Mouse (Mus musculus) cortical plate, adult 2 months (tissue): Measurements from ENCODE around the gene Rac1.
A peak's percentile ranks its signal among the peaks of the same experiment; 100 is the strongest.

Experiments used
- CTCF ChIP-seq: fragments of 200-500 bp; IDR thresholded peaks from 2 replicates; pipeline ENCODE4 v1.5.1; 2011; ENCODE audit warnings: mild to moderate bottlenecking, control low read depth, low read length; ENCODE audit not compliant: insufficient read depth; ENCODE audit errors: extremely low read depth
- POLR2A ChIP-seq: fragments of 200-500 bp; IDR thresholded peaks from 2 replicates; pipeline ENCODE4 v1.6.1; 2011; ENCODE audit warnings: mild to moderate bottlenecking, low read length, control low read depth; ENCODE audit not compliant: insufficient read depth; ENCODE audit errors: extremely low read depth

DNA sequence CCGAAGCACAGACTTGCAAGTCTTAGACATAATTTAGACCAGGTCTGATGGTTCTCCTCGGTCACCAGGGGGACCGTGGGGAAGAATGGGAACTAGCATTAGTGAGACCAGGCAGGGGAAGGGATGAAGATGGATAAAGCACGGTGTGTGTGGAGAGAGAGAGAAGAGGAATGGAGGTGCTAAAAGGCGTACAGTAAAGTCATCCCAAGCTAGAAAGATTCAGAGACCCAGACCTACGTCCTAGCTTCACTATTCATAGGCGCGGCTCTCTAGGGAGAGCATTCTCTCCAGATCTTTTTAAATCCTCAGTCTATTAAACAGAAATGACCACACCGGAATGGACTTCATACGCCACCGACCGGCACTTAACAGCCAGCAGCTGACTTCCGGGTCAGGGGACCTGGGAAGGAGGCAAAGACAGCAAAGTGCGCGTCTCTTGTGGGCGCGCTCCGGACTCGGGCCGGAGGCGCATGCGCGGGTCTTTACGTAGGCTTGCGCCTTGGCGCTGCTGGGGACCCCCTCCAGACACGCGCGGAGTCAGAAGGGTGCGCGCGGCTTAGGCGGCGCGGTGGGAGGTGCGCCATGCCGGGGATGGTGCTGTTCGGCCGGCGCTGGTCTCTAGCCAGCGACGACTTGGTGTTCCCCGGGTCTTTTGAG lies 63.6 kb downstream of the Rac1 start, which contains the start of gene Daglb:
- TF ChIP-seq CTCF = no peak
- peak; percentile 88 for TF ChIP-seq POLR2A
